19 mouse cellular contexts compared by ENCODE assay signal in genomic region chr5:106416550-106416949, GRCm38 (mm10). TPM values are rescaled to one million over a fixed set of nuclear protein-coding genes. Genes with fewer than 3 reads are reported as not detected.
DNase-seq lines count a peak whose midpoint lies in the region; ATAC-seq and TF ChIP-seq lines count a peak whose summit lies in the region.
"Had no signal": no experiment of that assay in that cellular context is flagged by ENCODE, and none has a peak within 500 bp of the region (broad histone marks: within the 10 kb centered on the region; RNA-seq: fewer than 3 reads in every experiment).

No protein-coding gene starts in this region.

- DNase-seq in kidney, postnatal 0 days (ENCODE audit: low spot score), result peak; percentile 15
- DNase-seq in kidney, postnatal 10 days, result no peak
- peak; percentile 7 for DNase-seq in lung, embryonic 14.5 days
- DNase-seq in lung, postnatal 14 days, result no peak
- no peak for DNase-seq in thymus, adult 18-20 months
- DNase-seq: gastrocnemius, postnatal 25 days; heart, postnatal 36 days had no signal

- 53% methylated on average over 6 of the region's 6 CpGs for WGBS in intestine, embryonic 15.5 days
- WGBS in intestine, postnatal 0 days, result 41% methylated on average over 6 of the region's 6 CpGs
- WGBS in kidney, postnatal 0 days, result 58% methylated on average over 6 of the region's 6 CpGs
- 50% methylated on average over 6 of the region's 6 CpGs for WGBS in lung, embryonic 14.5 days
- 49% methylated on average over 6 of the region's 6 CpGs for WGBS in stomach, embryonic 16.5 days

- H3K27me3 ChIP-seq in intestine, embryonic 15.5 days (replicated peaks), result no peaks in the 10 kb centered on the region
- H3K27me3 ChIP-seq in intestine, postnatal 0 days (replicated peaks; ENCODE audit: control insufficient read depth, insufficient read depth, low read length), result no peaks in the 10 kb centered on the region
- H3K27me3 ChIP-seq in kidney, postnatal 0 days (ENCODE audit: insufficient read depth, low read length), result no peaks in the 10 kb centered on the region
- no peaks in the 10 kb centered on the region for H3K27me3 ChIP-seq in lung, embryonic 14.5 days (ENCODE audit: insufficient read depth, low read length)
- no peaks in the 10 kb centered on the region for H3K27me3 ChIP-seq in stomach, embryonic 16.5 days (ENCODE audit: control insufficient read depth, insufficient read depth, low read length)
- H3K27me3 ChIP-seq: embryonic facial prominence, embryonic 15.5 days; heart, embryonic 13.5 days had no signal

- TF ChIP-seq CTCF in intestine, postnatal 0 days (IDR thresholded peaks at IDR 0.05; ENCODE audit: low read depth), result no peak
- TF ChIP-seq CTCF in kidney, postnatal 0 days (IDR thresholded peaks at IDR 0.05; ENCODE audit: low read depth), result no peak
- no peak for TF ChIP-seq CTCF in lung, embryonic 14.5 days (IDR thresholded peaks at IDR 0.05; ENCODE audit: low read depth)

- peak; percentile 87 for ATAC-seq in intestine, embryonic 15.5 days
- no peak for ATAC-seq in intestine, postnatal 0 days
- ATAC-seq in kidney, postnatal 0 days (replicated peaks; ENCODE audit: low FRiP score, low read depth), result no peak
- no peak for ATAC-seq in lung, embryonic 14.5 days (ENCODE audit: insufficient read depth)
- ATAC-seq in stomach, embryonic 16.5 days (ENCODE audit: insufficient read depth, low FRiP score), result peak; percentile 25; the same call in 1 of the 2 replicates
- ATAC-seq: CD4-positive, CD25-positive, alpha-beta regulatory T cell, adult 4 months; forebrain, embryonic 14.5 days had no signal

- H3K9me3 ChIP-seq in intestine, embryonic 15.5 days, result no peaks in the 10 kb centered on the region
- H3K9me3 ChIP-seq in intestine, postnatal 0 days (ENCODE audit: control insufficient read depth), result no peaks in the 10 kb centered on the region
- no peaks in the 10 kb centered on the region for H3K9me3 ChIP-seq in kidney, postnatal 0 days (replicated peaks; ENCODE audit: low read length)
- no peaks in the 10 kb centered on the region for H3K9me3 ChIP-seq in lung, embryonic 14.5 days (ENCODE audit: low read depth, low read length)
- H3K9me3 ChIP-seq in stomach, embryonic 16.5 days (replicated peaks; ENCODE audit: control insufficient read depth, low read length), result no peaks in the 10 kb centered on the region
- H3K9me3 ChIP-seq: embryonic facial prominence, embryonic 15.5 days; forebrain, embryonic 10.5 days; heart, embryonic 13.5 days had no signal

- no peak overlapping the region for H3K27ac ChIP-seq in intestine, embryonic 15.5 days
- H3K27ac ChIP-seq in intestine, postnatal 0 days (ENCODE audit: low read depth, low read length), result no peak overlapping the region
- H3K27ac ChIP-seq in kidney, postnatal 0 days, result no peak overlapping the region
- no peak overlapping the region for H3K27ac ChIP-seq in lung, embryonic 14.5 days (ENCODE audit: low read depth)
- no peak overlapping the region for H3K27ac ChIP-seq in stomach, embryonic 16.5 days (ENCODE audit: low read length)
- H3K27ac ChIP-seq: embryonic facial prominence, embryonic 15.5 days; forebrain, embryonic 10.5 days; gastrocnemius, adult 2 months; heart, embryonic 13.5 days had no signal

- no peak overlapping the region for H3K4me2 ChIP-seq in intestine, embryonic 15.5 days (replicated peaks)
- H3K4me2 ChIP-seq in intestine, postnatal 0 days (replicated peaks; ENCODE audit: low read depth), result no peak overlapping the region
- no peak overlapping the region for H3K4me2 ChIP-seq in kidney, postnatal 0 days (ENCODE audit: low read length)
- H3K4me2 ChIP-seq in lung, embryonic 14.5 days, result no peak overlapping the region
- no peak overlapping the region for H3K4me2 ChIP-seq in stomach, embryonic 16.5 days (ENCODE audit: low read depth, low read length)
- H3K4me2 ChIP-seq: embryonic facial prominence, embryonic 15.5 days; heart, embryonic 13.5 days had no signal

- H3K36me3 ChIP-seq in intestine, embryonic 15.5 days, result no peaks in the 10 kb centered on the region
- no peaks in the 10 kb centered on the region for H3K36me3 ChIP-seq in intestine, postnatal 0 days (ENCODE audit: control insufficient read depth, insufficient read depth)
- H3K36me3 ChIP-seq in kidney, postnatal 0 days (ENCODE audit: insufficient read depth, low read length), result no peaks in the 10 kb centered on the region
- H3K36me3 ChIP-seq in lung, embryonic 14.5 days (ENCODE audit: insufficient read depth), result no peaks in the 10 kb centered on the region
- H3K36me3 ChIP-seq in stomach, embryonic 16.5 days (ENCODE audit: control insufficient read depth, insufficient read depth, low read length), result no peaks in the 10 kb centered on the region
- H3K36me3 ChIP-seq: embryonic facial prominence, embryonic 15.5 days; forebrain, embryonic 10.5 days; G1E; heart, embryonic 13.5 days had no signal

- no peak overlapping the region for H3K9ac ChIP-seq in intestine, embryonic 15.5 days
- H3K9ac ChIP-seq in intestine, postnatal 0 days (ENCODE audit: low read depth, low read length), result no peak overlapping the region
- H3K9ac ChIP-seq in kidney, postnatal 0 days (ENCODE audit: low read depth, low read length), result no peak overlapping the region
- H3K9ac ChIP-seq in lung, embryonic 14.5 days, result no peak overlapping the region
- H3K9ac ChIP-seq in stomach, embryonic 16.5 days (ENCODE audit: low read length), result no peak overlapping the region
- H3K9ac ChIP-seq: embryonic facial prominence, embryonic 15.5 days; heart, embryonic 13.5 days had no signal

- no peaks in the 10 kb centered on the region for H3K4me1 ChIP-seq in intestine, embryonic 15.5 days (replicated peaks)
- no peaks in the 10 kb centered on the region for H3K4me1 ChIP-seq in intestine, postnatal 0 days (replicated peaks; ENCODE audit: control insufficient read depth, insufficient read depth, low read length)
- H3K4me1 ChIP-seq in kidney, postnatal 0 days (replicated peaks; ENCODE audit: insufficient read depth, low read length), result no peaks in the 10 kb centered on the region
- H3K4me1 ChIP-seq in lung, embryonic 14.5 days (ENCODE audit: insufficient read depth), result no peaks in the 10 kb centered on the region
- H3K4me1 ChIP-seq in stomach, embryonic 16.5 days (ENCODE audit: control insufficient read depth, insufficient read depth, low read length), result no peaks in the 10 kb centered on the region
- H3K4me1 ChIP-seq: embryonic facial prominence, embryonic 15.5 days; forebrain, embryonic 10.5 days; heart, embryonic 13.5 days had no signal

- H3K4me3 ChIP-seq in intestine, embryonic 15.5 days (replicated peaks), result no peak overlapping the region
- H3K4me3 ChIP-seq in intestine, postnatal 0 days (ENCODE audit: low read depth, low read length), result no peak overlapping the region
- H3K4me3 ChIP-seq in kidney, postnatal 0 days (replicated peaks; ENCODE audit: low read depth, low read length), result no peak overlapping the region
- no peak overlapping the region for H3K4me3 ChIP-seq in lung, embryonic 14.5 days (ENCODE audit: low read depth, low read length)
- no peak overlapping the region for H3K4me3 ChIP-seq in stomach, embryonic 16.5 days (replicated peaks; ENCODE audit: low read length)
- H3K4me3 ChIP-seq: embryonic facial prominence, embryonic 15.5 days; erythroblast, embryonic 14.5 days; forebrain, embryonic 10.5 days; gastrocnemius, adult 2 months; heart, embryonic 13.5 days had no signal

RNA-seq across cellular contexts. Expression of gene Barhl2, which starts 41.4 kb away (rescaled TPM):
- polyA plus RNA-seq in intestine, embryonic 15.5 days (2015; fragmentation: Nextera tagmentation; extraction: Ambion mirVana), result not detected in 2 replicates
- not detected in 2 replicates for polyA plus RNA-seq in intestine, postnatal 0 days (2015; fragmentation: Nextera tagmentation; extraction: Ambion mirVana)
- not detected in 2 replicates for polyA plus RNA-seq in kidney, postnatal 0 days (2015; fragmentation: Nextera tagmentation; extraction: Ambion mirVana)
- polyA plus RNA-seq in lung, embryonic 14.5 days (2014; fragmentation: Nextera tagmentation; extraction: Ambion mirVana), result not detected in 2 replicates
- polyA plus RNA-seq in stomach, embryonic 16.5 days (2015; fragmentation: Nextera tagmentation; extraction: Ambion mirVana), result not detected in 2 replicates
- polyA plus RNA-seq: CD4-positive, CD25-positive, alpha-beta regulatory T cell, adult 4 months; embryonic facial prominence, embryonic 15.5 days; erythroblast, embryonic 14.5 days; G1E; heart, embryonic 13.5 days; heart, postnatal 0 days had no signal

Comparison
In these comparisons a context has a peak if more than half of its experiments do, and no peak if none do; other contexts are left out.
1. ATAC-seq: peak in intestine, embryonic 15.5 days (single experiment) and stomach, embryonic 16.5 days (single experiment); none in intestine, postnatal 0 days (single experiment), kidney, postnatal 0 days (single experiment) and lung, embryonic 14.5 days (single experiment).
2. DNase-seq: peak in kidney, postnatal 0 days (single experiment) and lung, embryonic 14.5 days (single experiment); none in kidney, postnatal 10 days (single experiment), lung, postnatal 14 days (single experiment) and thymus, adult 18-20 months (0 of 2).